Mouse (Mus musculus) limb, embryonic 10.5 days (tissue): Measurements from ENCODE around the gene Tfap2e. TPM values are rescaled to one million over a fixed set of nuclear protein-coding genes. Genes with fewer than 3 reads are reported as not detected.
A peak's percentile ranks its signal among the peaks of the same experiment; 100 is the strongest.

Experiments used
- DNase-seq: peaks from one replicate; pipeline ENCODE4 v3.0.0-alpha.2; 2017; ENCODE audit warnings: low spot score
- H3K27ac ChIP-seq: fragments of 300-500 bp; sonication (generic); 2 replicates; pipeline ENCODE4 v1.5.1; 2016; ENCODE audit warnings: mild to moderate bottlenecking
- H3K27me3 ChIP-seq: fragments of 300-500 bp; sonication (generic); 2 replicates; pipeline ENCODE4 v1.6.1; 2016; ENCODE audit warnings: low read depth, mild to moderate bottlenecking; ENCODE audit not compliant: poor library complexity, severe bottlenecking
- H3K36me3 ChIP-seq: fragments of 300-500 bp; sonication (generic); 2 replicates; pipeline ENCODE4 v1.6.1; 2016; ENCODE audit warnings: mild to moderate bottlenecking, moderate library complexity
- H3K4me1 ChIP-seq: fragments of 300-500 bp; sonication (generic); 2 replicates; pipeline ENCODE4 v1.6.1; 2016
- H3K4me3 ChIP-seq: fragments of 300-500 bp; sonication (generic); 2 replicates; pipeline ENCODE4 v1.5.1; 2016; ENCODE audit warnings: mild to moderate bottlenecking, moderate library complexity
- H3K9me3 ChIP-seq: fragments of 300-500 bp; sonication (generic); replicated peaks from 2 replicates; pipeline ENCODE4 v1.6.1; 2016; ENCODE audit warnings: mild to moderate bottlenecking
- WGBS: fragments of 180-500 bp; shearing (Covaris S2); methylation state at CpG from one replicate; pipeline ENCODE4 v1.1.7; 2016; 5-methylcytosine and 5-hydroxymethylcytosine counted together
- polyA plus RNA-seq: library from polyadenylated mRNA; unstranded; fragments of >200 nt; fragmentation: Nextera tagmentation; extraction: Ambion mirVana; gene quantifications from 2 replicates; pipeline ENCODE4 v1.2.1, GENCODE M21; 2016

Gene Tfap2e
- polyA plus RNA-seq, 1 experiment from 2014 or later: not detected

DNA sequence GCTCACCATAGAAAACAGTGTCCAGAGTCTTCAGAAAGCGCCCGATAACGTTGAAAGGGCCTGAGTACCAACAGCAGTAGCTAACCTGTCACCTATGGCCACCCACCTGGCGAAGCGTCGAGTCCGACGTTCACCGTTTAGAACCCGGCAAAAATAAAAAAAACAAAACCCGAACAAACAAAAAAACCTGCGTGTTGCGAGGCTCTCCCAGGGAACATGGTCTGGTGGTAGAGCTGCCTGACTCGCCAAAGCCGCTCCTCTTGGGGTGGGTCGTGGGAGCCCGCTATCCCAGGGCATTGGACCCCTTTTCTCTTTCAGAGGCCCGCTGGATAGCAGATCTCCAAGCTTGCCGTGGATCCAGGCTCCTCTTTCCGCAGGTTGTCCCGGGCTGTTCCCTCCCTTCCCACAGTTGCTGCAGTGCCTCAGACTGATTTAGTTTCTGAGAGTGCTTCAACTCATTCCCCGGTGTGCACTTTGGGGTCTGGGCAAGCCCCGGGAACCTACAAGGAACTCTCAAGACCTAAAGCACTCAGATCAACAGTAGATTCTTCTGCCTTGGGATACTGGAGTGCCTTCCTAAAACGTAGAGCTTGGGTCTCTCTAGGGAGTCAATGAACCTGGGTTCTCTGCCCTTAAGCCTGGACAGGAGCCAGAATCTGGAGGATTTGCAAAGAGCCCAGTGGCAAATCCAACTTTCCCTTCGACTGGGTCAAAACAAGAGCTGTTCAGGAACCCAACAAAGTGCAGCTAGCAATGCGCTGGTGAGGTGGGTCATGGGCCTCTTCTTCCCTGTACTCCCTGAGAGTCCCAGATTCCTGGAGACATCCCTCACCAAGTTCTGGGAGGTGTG, 3.3 kb downstream of the Tfap2e start:
- DNase-seq: peak; percentile 48
- Histone ChIP-seq H3K36me3 (no peaks in the 10 kb centered on the region), H3K4me3 (peak overlapping the region; percentile 15), H3K9me3 (no peaks in the 10 kb centered on the region), H3K4me1 (peaks cover 21% of the 10 kb centered on the region), H3K27ac (no peak overlapping the region), H3K27me3 (peaks cover 92% of the 10 kb centered on the region)
- 4% methylated on average over 26 of the region's 26 CpGs for WGBS

DNA sequence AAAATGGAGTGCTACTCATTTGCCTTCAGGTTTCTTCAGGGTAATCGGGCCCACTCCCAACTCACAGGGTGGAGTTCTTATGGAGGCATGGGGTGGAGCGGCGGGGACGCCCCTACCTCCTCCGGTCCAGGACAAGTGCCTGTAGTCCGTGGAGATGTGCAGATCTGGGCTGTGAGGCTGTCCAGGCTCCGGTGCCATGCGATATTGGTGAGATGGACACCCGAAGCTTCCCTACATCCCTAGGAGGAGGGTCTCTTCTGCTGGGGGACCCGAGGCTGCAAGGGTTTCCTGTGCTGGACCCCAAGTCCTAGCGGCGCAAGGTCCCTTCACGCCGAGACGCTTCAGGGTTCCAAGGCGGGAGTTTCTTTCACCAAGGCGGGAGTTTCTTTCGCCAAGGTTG, 3.9 kb downstream of the Tfap2e start:
- Histone ChIP-seq H3K36me3 (no peaks in the 10 kb centered on the region), H3K27ac (no peak overlapping the region), H3K9me3 (no peaks in the 10 kb centered on the region), H3K27me3 (peaks cover 85% of the 10 kb centered on the region), H3K4me1 (peaks cover 21% of the 10 kb centered on the region), H3K4me3 (peak overlapping the region; percentile 15)
- WGBS: 2% methylated on average over 18 of the region's 18 CpGs
- DNase-seq: peak; percentile 42

DNA sequence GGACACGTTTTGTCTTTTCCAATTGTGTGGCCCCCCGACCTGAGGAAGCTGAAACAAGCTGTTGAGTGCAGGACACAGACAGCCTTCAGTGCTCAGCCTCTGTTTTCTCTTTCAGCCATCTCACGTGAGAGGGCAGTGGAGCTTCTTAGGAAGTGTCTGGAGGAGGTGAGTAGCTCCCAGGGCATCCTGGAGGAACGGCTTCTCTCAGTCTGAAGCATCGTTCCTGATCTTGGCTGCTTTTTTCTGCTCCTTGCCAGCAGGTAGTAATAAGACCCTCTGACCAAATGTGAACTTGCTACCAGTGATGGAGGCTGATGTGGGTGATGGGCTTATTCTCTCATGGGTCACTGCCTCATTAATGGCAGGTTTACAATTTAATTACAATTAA, 28.6 kb downstream of the Tfap2e start:
- H3K4me3 ChIP-seq: no peak overlapping the region
- no peak for DNase-seq
- no peaks in the 10 kb centered on the region for H3K27me3 ChIP-seq
- peaks cover 94% of the 10 kb centered on the region for H3K36me3 ChIP-seq
- no peaks in the 10 kb centered on the region for H3K9me3 ChIP-seq
- H3K4me1 ChIP-seq: no peaks in the 10 kb centered on the region
- H3K27ac ChIP-seq: no peak overlapping the region
- 74% methylated on average over 5 of the region's 5 CpGs for WGBS

DNA sequence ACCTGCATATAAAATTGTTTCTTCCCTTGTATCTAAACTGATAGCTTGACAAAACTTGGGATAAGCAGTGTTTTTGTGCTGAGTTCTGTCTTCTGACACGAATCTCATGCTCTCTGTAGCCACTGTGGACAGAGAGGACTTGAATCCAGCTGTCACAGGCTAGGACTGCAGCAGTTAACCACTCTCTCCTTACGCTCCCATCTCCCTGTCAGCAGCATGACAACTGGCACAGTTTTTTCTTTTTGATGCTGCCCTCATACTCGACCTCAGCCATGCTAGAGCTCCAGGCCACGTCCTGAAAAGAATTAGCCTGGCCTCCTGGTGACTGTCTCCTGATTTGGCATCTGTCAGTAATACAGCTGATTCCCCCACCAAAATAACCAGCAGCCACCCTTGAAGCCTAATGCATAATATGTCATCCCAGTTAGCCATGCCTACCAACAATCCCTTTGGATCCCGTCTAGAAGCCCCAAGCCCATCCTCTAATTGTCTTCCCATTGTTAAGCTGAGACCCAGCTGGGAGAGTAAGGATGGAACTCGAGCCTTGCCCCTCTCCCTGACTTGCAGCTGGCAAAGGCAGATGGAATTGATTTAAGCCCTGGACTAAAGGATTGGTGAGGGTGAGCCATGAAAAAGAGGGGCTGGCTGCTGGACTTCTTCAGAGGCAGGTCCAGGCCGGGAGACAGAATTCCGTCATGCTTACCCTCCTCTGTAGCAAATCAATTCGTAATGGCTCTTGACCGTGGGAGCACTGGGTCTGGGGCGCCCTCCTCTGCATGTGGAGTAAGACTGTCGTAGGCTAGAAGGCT, 29.2 kb downstream of the Tfap2e start:
- H3K36me3 ChIP-seq: peaks cover 94% of the 10 kb centered on the region
- no peak overlapping the region for H3K4me3 ChIP-seq
- H3K27ac ChIP-seq: no peak overlapping the region
- 67% methylated on average over 12 of the region's 12 CpGs for WGBS
- no peaks in the 10 kb centered on the region for H3K9me3 ChIP-seq
- H3K4me1 ChIP-seq: no peaks in the 10 kb centered on the region
- DNase-seq: no peak
- no peaks in the 10 kb centered on the region for H3K27me3 ChIP-seq

DNA sequence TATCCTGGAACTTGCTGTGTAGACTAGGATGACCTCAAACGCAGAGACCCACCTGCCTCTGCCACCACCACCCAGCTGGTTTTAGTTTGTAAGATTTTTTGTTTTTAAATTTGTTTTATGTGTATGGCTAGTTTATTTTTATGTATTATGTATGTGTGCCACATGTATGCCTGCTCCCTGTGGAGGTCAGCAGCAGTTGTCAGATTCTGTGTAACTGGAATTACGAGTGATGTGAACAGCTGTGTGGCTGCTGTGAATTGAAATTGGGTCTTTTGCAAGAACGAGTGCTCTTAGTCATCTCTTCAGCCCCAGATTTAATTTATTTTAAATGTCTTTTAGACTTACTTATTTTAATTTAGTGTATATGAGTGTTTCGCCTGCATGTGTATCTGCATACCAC, 39.1 kb downstream of the Tfap2e start:
- Histone ChIP-seq H3K4me1 (no peaks in the 10 kb centered on the region), H3K4me3 (no peak overlapping the region), H3K36me3 (peaks cover 61% of the 10 kb centered on the region), H3K27ac (no peak overlapping the region), H3K9me3 (no peaks in the 10 kb centered on the region), H3K27me3 (no peaks in the 10 kb centered on the region)
- no peak for DNase-seq
- WGBS: 94% methylated on average over 4 of the region's 4 CpGs

DNA sequence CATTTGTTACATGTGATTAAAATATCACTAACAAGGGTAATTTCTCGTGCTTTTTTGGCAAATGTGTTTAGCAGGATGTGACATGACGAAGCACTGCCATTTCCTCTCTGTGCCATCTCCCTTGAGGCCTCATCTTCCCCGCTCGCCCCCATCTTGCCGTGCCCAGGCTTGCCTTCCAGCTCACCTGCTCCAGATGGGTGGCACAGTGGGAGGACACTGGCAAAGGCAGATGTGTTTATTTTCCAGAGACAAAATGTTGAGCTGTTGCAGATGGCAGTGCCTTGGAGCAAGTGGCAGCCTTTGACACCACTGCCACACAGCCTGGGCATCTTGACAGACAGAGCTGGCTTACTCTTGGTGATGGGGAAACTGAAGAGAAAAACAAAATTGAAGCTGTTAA, 43.0 kb downstream of the Tfap2e start:
- no peak overlapping the region for H3K4me3 ChIP-seq
- peaks cover 68% of the 10 kb centered on the region for H3K36me3 ChIP-seq
- 89% methylated on average over 5 of the region's 5 CpGs for WGBS
- H3K4me1 ChIP-seq: no peaks in the 10 kb centered on the region
- no peaks in the 10 kb centered on the region for H3K27me3 ChIP-seq
- H3K9me3 ChIP-seq: no peaks in the 10 kb centered on the region
- no peak for DNase-seq
- no peak overlapping the region for H3K27ac ChIP-seq

DNA sequence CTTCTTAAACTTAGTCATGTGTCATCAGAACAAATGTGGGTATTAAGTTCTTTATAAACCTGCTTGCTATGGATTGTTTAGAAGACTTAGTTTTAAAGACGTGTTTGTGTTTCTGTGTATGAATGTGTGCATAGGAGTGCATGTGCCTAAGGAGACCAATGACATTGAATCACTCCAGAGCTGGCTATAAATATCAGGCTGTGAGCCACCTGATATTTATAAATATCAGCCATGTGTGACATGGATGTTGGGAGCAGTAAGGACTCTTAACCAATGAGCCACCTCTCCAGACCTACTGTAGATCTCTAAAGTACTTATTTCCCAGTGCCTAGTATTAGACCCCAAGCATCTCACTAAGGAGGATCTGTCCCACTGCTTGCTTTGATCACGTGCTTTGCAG, 46.6 kb downstream of the Tfap2e start:
- Histone ChIP-seq H3K4me3 (no peak overlapping the region), H3K27ac (no peak overlapping the region), H3K36me3 (peaks cover 84% of the 10 kb centered on the region), H3K9me3 (no peaks in the 10 kb centered on the region), H3K27me3 (no peaks in the 10 kb centered on the region), H3K4me1 (no peaks in the 10 kb centered on the region)
- WGBS: 91% methylated on average over 2 of the region's 2 CpGs
- DNase-seq: no peak

DNA sequence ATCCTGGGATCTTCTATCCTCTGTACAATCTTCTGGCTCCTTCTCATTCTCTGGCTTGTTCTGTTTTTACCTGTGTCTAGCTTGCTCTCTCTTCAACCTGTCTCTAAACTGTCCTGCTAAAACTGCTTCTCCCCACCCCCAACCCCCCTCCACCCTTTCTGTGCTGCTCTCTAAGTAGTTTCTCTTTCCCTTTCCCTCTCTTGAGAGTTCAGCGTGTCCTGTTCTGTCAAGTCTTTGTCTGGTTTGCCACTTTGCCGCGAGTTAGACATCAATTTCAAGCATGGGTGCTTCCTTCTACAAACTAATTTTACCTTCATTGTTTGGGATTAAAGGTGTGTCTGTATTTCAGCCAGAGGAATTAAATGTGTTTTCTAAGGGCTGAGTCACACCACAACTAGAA, 53.0 kb downstream of the Tfap2e start:
- 96% methylated on average over 3 of the region's 3 CpGs for WGBS

DNA sequence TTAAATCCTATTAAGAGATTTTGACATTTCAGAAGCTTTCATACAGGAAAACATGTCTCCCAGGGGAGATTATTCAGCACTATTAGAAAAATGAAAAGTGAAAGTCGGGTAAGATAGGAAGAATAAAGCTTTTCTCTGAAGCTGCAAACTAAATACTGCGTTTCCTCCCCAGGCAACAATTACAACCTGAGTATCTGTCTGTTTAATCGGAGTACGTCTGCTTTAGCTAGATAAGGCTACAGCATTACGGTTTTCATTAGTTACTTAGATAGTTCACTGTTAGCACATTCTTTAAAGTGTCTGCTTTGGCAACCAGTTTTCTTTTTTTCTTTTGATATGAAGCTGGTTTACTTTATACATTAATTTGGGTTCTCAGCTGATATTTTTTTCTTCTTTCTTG, 53.7 kb downstream of the Tfap2e start:
- Histone ChIP-seq H3K27me3 (no peaks in the 10 kb centered on the region), H3K4me3 (no peak overlapping the region), H3K9me3 (no peaks in the 10 kb centered on the region), H3K27ac (no peak overlapping the region), H3K4me1 (peaks cover 10% of the 10 kb centered on the region), H3K36me3 (peaks cover 44% of the 10 kb centered on the region)
- WGBS: 92% methylated on average over 5 of the region's 5 CpGs
- DNase-seq: no peak

More for the DNA sequence above, 53.0 kb downstream of the Tfap2e start:
- Histone ChIP-seq H3K9me3 (no peaks in the 10 kb centered on the region), H3K36me3 (peaks cover 52% of the 10 kb centered on the region), H3K27me3 (no peaks in the 10 kb centered on the region), H3K4me3 (no peak overlapping the region), H3K4me1 (peaks cover 7% of the 10 kb centered on the region), H3K27ac (no peak overlapping the region)
- no peak for DNase-seq

DNA sequence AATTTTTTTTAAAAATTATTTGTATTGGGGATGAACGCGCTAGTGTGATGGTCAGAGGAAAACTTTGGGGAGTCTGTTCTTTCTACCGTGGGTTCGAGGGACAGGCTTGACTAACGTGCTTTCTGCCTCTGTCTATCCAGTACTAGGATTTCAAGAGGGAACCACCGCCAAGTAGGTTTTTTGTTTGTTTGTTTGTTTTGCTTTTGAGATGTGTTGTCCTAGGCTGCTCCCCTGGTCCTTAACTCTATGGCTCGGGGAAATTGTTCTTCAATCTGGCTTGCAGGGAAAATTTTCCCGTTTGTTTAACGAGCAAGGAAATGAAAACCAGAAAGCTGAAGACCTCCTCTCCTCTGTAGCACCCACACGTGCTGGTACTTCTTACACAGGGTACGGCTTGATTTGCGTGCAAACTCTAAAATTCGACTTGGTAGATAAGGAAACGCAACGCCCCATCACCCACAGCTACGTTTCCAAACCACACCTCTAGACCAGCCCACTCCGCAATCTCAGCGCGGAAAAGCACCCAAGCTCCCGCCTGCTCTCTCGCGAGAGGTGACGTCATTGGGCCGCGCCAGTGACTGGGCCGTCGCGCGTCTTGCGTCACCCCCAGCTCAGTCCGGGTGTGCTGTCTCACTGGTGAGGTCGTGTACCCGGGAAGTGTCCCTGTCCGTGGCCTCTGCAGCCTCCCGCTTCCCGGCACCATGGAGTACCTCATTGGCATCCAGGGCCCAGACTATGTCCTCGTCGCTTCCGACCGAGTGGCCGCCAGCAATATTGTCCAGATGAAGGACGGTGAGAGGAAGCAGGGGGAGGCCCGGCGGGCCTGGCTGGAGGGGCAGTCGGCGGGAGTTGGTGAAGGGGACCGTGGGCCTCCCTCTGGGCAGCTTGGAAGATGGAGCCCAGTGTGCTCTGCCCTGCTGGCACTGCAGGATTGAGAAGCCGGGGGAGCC, 58.7 kb downstream of the Tfap2e start, which contains the start of gene Psmb2:
Gene Psmb2 (plus strand): TSS at position 577 of the 950 bp plus-strand sequence.
- no peaks in the 10 kb centered on the region for H3K9me3 ChIP-seq
- H3K4me3 ChIP-seq: peak within 1 kb of the TSS; percentile 95
- DNase-seq: peak; percentile 100
- no peaks in the 10 kb centered on the region for H3K27me3 ChIP-seq
- H3K27ac ChIP-seq: peak within 1 kb of the TSS; percentile 89
- 4% methylated on average over 48 of the region's 48 CpGs for WGBS
- H3K4me1 ChIP-seq: peaks cover 10% of the 10 kb centered on the region
- peaks cover 10% of the 10 kb centered on the region; the same call in 1 of the 2 replicates for H3K36me3 ChIP-seq

DNA sequence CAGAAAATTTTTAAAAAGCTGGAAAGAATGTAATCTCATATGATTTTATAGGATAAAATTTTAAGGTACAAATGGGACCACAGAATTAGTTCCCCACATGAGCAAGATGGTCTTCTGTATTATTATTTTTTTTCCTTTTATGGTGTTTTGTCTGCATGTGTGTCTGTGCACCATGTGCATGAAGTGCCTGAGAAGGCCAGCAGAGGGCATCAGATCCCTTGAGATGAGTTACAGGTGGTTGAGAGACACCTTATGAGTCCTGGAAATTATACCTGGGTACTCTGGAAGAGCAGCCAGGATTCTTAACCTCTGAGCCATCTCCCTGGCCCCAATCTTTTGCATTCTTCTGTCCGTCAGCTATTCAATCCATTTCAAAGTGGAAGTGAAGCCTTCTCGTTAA, 69.0 kb downstream of the Tfap2e start:
- 88% methylated on average over 2 of the region's 2 CpGs for WGBS
- no peak for DNase-seq

More for the DNA sequence above, 69.0 kb downstream of the Tfap2e start:
- Histone ChIP-seq H3K36me3 (no peaks in the 10 kb centered on the region), H3K4me3 (no peak overlapping the region), H3K9me3 (no peaks in the 10 kb centered on the region), H3K27me3 (no peaks in the 10 kb centered on the region), H3K27ac (no peak overlapping the region), H3K4me1 (no peaks in the 10 kb centered on the region)
